Mouse (Mus musculus) cerebral cortex, adult 2 months (tissue): ENCODE results near the gene S100a2.

Experiments used
- WGBS: fragments of 180-500 bp; shearing (Covaris S2); methylation state at CpG from one replicate; pipeline ENCODE4 v1.1.7; 2018; 5-methylcytosine and 5-hydroxymethylcytosine counted together

The S100a2 gene

GRCm38 (mm10) chr3:90596810-90597209 lies 6.8 kb downstream of the S100a2 start:
- 95% methylated on average over 6 of the region's 6 CpGs for WGBS

- 53% methylated on average over 6 of the region's 6 CpGs for WGBS
Measured at GRCm38 (mm10) chr3:90597736-90598135, 7.7 kb downstream of the S100a2 start.

DNA sequence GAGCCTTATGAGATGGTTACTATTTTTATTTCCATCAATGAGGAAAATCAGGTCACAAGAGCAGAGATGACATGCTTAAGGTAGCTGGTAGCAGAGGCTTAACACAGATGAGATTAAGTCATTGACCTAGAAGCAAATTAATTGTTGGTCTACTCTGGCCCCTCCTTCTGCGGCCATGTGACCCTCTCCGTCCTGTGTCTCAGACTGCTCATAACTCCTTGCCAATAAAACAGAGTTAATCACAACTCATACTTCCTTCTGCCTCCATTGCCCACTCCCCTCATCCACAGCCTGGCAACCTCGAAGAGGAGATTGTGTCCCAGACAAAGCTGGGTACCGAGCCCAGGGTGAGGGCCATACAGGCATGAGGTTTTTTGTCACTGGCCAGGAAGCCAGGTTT lies 8.2 kb downstream of the S100a2 start:
- 82% methylated on average over 4 of the region's 4 CpGs for whole genome bisulfite sequencing

DNA sequence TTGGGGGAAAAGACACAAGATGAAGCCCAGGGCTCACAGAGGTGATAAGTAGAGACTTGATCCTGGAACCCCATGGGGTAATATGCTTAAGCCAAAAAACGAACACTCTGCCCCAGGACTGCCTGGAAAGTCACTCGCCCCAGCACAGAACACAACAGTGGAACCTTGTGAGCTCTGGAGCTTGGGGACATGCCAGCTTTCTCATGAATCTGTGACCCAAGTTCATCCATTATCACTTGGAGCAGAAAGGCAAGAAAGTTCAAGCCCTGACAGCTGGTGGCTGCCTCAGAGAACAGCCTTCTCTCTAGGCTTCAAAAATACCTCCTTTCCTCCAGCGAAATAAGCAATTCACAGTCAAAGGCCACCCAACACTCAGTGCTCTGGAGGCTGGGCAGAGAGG lies 9.4 kb downstream of the S100a2 start:
- 74% methylated on average over 3 of the region's 3 CpGs for WGBS

GRCm38 (mm10) chr3:90600036-90600435 lies 10.0 kb downstream of the S100a2 start:
- WGBS = 79% methylated on average over 6 of the region's 6 CpGs

DNA sequence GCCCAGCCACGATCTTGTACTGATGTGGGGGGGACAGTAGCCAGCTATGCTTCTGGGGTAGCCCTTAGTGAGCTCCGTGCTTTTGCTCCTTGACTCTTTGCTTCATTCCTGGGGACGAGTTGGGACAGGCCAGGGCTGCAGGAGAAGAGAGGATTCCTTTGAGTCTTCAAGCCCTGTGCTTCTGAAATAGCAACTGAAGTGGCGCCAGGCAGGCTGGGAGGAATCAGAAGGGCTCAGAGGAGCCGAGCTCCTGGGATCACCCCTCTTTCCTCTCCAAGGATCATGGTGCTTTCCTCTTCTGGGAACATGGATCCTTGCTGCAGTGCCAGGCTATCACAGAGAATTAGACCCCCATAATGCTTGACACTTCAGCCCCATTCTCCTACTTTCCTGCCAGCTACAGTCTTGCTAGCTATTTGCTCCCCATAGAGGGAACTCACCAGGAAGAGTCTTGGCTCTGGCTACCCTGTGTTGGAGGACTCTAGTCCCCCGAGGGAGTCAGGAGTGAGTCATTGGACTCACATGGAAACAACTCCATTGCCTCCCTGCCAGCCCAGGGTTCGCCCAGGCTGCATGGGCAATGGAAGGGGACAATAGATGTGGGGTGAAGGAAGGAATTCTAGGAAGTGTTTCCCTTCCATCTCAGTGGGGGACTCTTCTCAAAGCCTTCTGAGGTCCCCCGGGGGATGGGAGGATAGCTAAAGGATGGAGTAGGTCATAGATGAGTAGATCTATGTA lies 10.6 kb downstream of the S100a2 start:
- 64% methylated on average over 8 of the region's 8 CpGs for WGBS

DNA sequence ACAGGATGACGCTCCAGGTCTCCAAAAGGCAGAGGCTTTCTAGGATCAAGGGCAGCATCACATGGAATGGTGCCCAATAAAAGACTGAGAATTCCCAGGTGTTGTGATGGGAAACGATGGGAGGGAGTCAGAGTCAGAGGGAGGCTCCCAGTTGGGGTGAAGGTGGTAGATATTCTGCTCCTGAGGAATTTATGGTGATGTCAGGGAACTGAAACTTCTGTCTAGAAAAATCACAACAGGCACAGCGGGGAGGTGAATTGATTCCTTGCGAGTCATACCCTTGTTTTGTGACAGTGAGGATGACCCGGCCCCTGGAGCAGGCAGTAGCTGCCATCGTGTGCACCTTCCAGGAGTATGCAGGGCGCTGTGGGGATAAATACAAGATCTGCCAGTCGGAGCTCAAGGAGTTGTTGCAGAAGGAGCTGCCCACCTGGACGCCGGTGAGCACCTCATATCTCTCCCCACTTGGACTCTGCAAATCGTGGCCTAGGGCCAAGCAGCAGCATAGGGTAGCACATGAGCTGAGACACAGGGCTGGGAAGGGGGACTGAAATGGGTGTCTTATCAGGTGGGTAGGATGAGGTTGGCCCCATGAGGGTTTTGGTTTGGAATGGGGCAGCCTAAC lies 11.6 kb downstream of the S100a2 start, which contains the start of gene Gm42674:
Gene Gm42674 (plus strand): TSS at position 419 of the 625 bp plus-strand sequence.
- WGBS = 87% methylated on average over 11 of the region's 11 CpGs

GRCm38 (mm10) chr3:90603623-90604022 lies 13.6 kb downstream of the S100a2 start, which contains the start of gene S100a4:
Gene S100a4, plus strand, starts transcription at chr3:90603771.
- WGBS = 71% methylated on average over 3 of the region's 3 CpGs

- 20% methylated on average over 4 of the region's 4 CpGs for WGBS
Measured at GRCm38 (mm10) chr3:90604416-90604815, 14.4 kb downstream of the S100a2 start.

DNA sequence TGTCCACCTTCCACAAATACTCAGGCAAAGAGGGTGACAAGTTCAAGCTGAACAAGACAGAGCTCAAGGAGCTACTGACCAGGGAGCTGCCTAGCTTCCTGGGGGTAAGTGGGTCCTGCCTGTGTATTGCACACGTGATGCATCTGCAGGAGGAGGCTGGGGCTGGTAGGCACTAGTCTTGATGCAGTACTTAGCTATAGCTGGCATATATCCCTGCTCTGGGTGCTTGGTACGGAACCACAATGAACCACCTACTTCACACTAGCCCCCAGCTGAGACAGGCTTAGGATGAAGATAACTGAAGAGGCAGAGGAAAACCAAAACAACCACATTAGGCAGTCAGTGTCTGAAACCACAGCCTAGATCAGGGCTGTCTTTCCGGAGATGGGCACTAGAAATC lies 15.0 kb downstream of the S100a2 start:
- 64% methylated on average over 3 of the region's 3 CpGs for WGBS

DNA sequence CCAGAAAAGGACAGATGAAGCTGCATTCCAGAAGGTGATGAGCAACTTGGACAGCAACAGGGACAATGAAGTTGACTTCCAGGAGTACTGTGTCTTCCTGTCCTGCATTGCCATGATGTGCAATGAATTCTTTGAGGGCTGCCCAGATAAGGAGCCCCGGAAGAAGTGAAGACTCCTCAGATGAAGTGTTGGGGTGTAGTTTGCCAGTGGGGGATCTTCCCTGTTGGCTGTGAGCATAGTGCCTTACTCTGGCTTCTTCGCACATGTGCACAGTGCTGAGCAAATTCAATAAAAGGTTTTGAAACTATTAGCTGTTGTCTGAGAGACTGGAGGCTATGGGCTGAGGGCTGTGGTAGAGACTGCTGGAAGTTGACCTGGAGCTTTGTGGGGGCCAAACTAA lies 15.7 kb downstream of the S100a2 start:
- WGBS = 92% methylated on average over 2 of the region's 2 CpGs

GRCm38 (mm10) chr3:90606185-90606584 lies 16.1 kb downstream of the S100a2 start:
- 94% methylated on average over 6 of the region's 6 CpGs for WGBS

- 92% methylated on average over 3 of the region's 3 CpGs for WGBS
Measured at GRCm38 (mm10) chr3:90607361-90607760, 17.3 kb downstream of the S100a2 start.

- 85% methylated on average over 3 of the region's 3 CpGs for WGBS
Measured at GRCm38 (mm10) chr3:90608223-90608622, 18.2 kb downstream of the S100a2 start, which contains the start of gene S100a5. Gene S100a5, plus strand, starts transcription at chr3:90608523.

DNA sequence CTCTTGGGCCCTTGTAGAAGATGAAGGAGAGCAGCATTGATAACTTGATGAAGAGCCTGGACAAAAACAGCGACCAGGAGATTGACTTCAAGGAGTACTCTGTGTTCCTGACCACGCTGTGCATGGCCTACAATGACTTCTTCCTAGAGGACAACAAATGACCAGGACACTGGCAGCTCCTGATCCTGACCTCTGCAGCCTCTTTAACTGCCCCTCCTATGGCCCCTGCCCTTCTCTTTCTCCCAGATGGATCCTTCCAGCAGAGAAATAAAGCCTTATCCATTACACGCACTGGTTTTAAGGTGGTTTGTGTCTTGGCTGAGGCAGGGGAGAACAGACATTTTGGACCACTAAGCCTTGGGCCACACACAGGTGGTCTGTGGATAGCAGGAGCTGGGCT lies 21.4 kb downstream of the S100a2 start:
- WGBS = 97% methylated on average over 3 of the region's 3 CpGs

GRCm38 (mm10) chr3:90612061-90612460 lies 22.0 kb downstream of the S100a2 start:
- WGBS = 53% methylated on average over 4 of the region's 4 CpGs

- 6% methylated on average over 23 of the region's 23 CpGs for WGBS
Measured at GRCm38 (mm10) chr3:90612728-90613291, 22.8 kb downstream of the S100a2 start, which contains the start of gene S100a6. Gene S100a6, plus strand, starts transcription at chr3:90612882.

DNA sequence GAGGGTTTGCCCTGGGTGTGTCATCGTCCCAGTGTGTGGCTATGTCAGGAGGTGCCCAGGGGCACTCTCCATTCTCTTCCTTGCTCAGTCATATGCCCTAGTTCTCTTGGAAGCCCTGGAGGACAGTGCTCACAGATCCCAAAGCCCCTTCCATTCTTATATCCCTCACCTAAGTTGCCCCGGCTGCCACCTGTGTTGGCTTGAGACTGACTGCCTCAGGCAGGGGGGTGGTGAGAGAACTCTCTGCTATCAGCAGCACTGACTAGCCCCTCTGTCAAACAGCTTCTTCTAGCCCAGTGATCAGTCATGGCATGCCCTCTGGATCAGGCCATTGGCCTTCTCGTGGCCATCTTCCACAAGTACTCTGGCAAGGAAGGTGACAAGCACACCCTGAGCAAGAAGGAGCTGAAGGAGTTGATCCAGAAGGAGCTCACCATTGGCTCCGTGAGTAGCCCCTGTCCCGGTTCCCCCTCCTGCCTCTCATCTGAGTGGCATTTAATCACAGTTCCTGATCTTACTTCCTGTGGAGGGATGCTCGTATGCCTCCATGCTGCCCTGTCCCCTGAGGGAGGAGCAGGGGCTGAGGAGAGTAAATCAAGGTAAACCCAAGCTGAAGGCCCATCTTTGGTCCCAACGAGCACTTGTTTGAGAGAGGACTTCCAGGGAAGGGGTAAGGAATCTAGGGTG lies 23.6 kb downstream of the S100a2 start:
- 73% methylated on average over 7 of the region's 7 CpGs for WGBS

GRCm38 (mm10) chr3:90614148-90614530 lies 24.1 kb downstream of the S100a2 start:
- 89% methylated on average over 6 of the region's 6 CpGs for WGBS

GRCm38 (mm10) chr3:90614611-90615251 lies 24.7 kb downstream of the S100a2 start:
- 82% methylated on average over 11 of the region's 11 CpGs for WGBS

DNA sequence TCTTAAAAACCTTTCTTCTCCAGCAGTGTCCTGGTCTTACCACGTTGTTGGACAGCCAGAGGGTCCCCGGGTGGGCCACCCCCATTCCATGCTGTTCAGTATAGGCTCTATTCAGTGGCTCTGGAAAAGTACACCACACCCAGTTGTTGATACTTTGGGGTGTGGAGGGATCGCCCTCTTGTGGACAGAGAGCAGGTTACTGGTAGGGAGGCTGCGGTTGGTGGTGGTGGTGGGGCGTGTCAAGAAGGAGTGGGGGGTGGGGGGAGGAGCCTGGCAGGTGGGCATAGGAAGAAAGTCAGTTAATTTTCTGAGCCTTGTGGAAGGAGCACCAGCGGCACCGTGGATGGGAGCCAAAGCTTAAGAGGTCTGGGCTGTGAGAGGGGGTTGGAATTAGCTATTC lies 25.4 kb downstream of the S100a2 start:
- 6% methylated on average over 7 of the region's 7 CpGs for WGBS

DNA sequence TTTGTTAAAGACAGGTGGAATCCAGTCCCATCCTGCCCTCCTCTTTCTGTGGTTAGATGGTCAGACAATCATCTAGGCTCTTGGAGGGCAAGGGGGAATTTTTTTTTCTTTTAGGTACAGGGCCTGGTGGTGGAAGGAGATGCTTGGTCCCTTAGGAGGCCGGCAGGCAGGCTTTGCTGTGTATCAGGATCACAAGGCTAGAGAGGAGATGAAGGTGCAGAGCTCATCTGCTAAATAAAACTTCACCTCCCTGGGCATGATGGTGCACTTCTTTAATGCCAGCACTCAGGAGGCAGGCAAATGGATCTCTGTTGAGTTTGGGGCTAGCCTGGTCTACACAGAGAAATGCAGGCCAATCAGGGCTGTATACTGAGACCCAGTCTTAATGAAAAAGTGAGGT lies 25.9 kb downstream of the S100a2 start:
- WGBS = 82% methylated on average over 1 of the region's 1 CpGs
